Mouse (Mus musculus) cortical plate, adult 2 months (tissue): Measurements from ENCODE around the gene Ifna15.

Experiments used
- CTCF ChIP-seq: fragments of 200-500 bp; IDR thresholded peaks from 2 replicates; pipeline ENCODE4 v1.5.1; 2011; ENCODE audit warnings: mild to moderate bottlenecking, control low read depth, low read length; ENCODE audit not compliant: insufficient read depth; ENCODE audit errors: extremely low read depth
- POLR2A ChIP-seq: fragments of 200-500 bp; IDR thresholded peaks from 2 replicates; pipeline ENCODE4 v1.6.1; 2011; ENCODE audit warnings: mild to moderate bottlenecking, low read length, control low read depth; ENCODE audit not compliant: insufficient read depth; ENCODE audit errors: extremely low read depth

DNA sequence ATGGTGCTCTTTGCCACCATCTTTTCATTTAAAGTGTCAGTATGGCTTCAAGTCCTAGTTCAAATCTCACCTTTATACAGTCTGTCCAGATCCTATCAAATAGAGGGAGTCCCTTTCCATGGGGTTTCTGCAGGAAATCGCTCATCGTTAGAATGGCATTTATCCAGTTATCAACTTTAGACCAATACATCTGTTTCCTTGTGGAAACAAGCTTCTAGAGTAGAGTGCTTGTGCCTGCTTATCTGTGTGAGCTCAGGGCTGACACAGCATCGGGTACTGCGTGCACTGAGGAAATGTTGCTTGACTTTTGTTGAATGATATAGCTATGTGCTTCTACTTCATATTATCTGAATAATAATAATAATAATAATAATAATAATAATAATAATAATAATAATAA is 44.3 kb downstream of the Ifna15 start:
- TF ChIP-seq CTCF (no peak), POLR2A (no peak)
